Mouse (Mus musculus) neural tube, embryonic 11.5 days (tissue): ENCODE data around the gene Mycn. TPM values are rescaled to one million over a fixed set of nuclear protein-coding genes. Genes with fewer than 3 reads are reported as not detected.
A peak's percentile ranks its signal among the peaks of the same experiment; 100 is the strongest.

ENCODE experiments used
- ATAC-seq: fragments of 200-750 bp; cut with Nextera tagmentation; 2 replicates; pipeline ENCODE4 v1.8.0; 2017; ENCODE audit warnings: moderate number of reproducible peaks, mild to moderate bottlenecking, moderate TSS enrichment, moderate library complexity; ENCODE audit not compliant: insufficient read depth, low FRiP score, low TSS enrichment
- DNase-seq: peaks from one replicate; pipeline ENCODE4 v3.0.0-alpha.2; 2015; ENCODE audit warnings: low spot score
- H3K27ac ChIP-seq: fragments of 300-500 bp; sonication (generic); 2 replicates; pipeline ENCODE4 v1.5.1; 2014; ENCODE audit warnings: low read depth, mild to moderate bottlenecking, low read length
- H3K27me3 ChIP-seq: fragments of 300-500 bp; sonication (generic); 2 replicates; pipeline ENCODE4 v1.6.1; 2014; ENCODE audit warnings: mild to moderate bottlenecking, low read length, mixed read lengths; ENCODE audit not compliant: control insufficient read depth, insufficient read depth
- H3K36me3 ChIP-seq: fragments of 300-500 bp; sonication (generic); 2 replicates; pipeline ENCODE4 v1.6.1; 2014; ENCODE audit warnings: mild to moderate bottlenecking, low read length, moderate library complexity, mixed read lengths; ENCODE audit not compliant: control insufficient read depth, insufficient read depth
- H3K4me1 ChIP-seq: fragments of 300-500 bp; sonication (generic); 2 replicates; pipeline ENCODE4 v1.6.1; 2014; ENCODE audit warnings: low read length, mixed read lengths; ENCODE audit not compliant: control insufficient read depth, insufficient read depth
- H3K4me2 ChIP-seq: fragments of 300-500 bp; sonication (generic); 2 replicates; pipeline ENCODE4 v1.6.1; 2014; ENCODE audit warnings: low read depth, mild to moderate bottlenecking, moderate library complexity
- H3K4me3 ChIP-seq: fragments of 300-500 bp; sonication (generic); 2 replicates; pipeline ENCODE4 v1.5.1; 2014; ENCODE audit warnings: low read depth, low read length
- H3K9ac ChIP-seq: fragments of 300-500 bp; sonication (generic); 2 replicates; pipeline ENCODE4 v1.6.1; 2014; ENCODE audit warnings: mild to moderate bottlenecking, low read length
- H3K9me3 ChIP-seq: fragments of 300-500 bp; sonication (generic); 2 replicates; pipeline ENCODE4 v1.6.1; 2016; ENCODE audit warnings: low read length; ENCODE audit not compliant: control insufficient read depth
- WGBS: fragments of 180-500 bp; shearing (Covaris S2); extraction: QIAGEN DNeasy Blood & Tissue Kit; methylation state at CpG from one replicate; pipeline ENCODE4 v1.1.7; 2014; 5-methylcytosine and 5-hydroxymethylcytosine counted together
- polyA plus RNA-seq: library from polyadenylated mRNA; unstranded; fragments of >200 nt; fragmentation: Nextera tagmentation; extraction: Ambion mirVana; gene quantifications from 2 replicates; pipeline ENCODE4 v1.2.1, GENCODE M21; 2014

Mycn gene
- polyA plus RNA-seq, 1 experiment from 2014 or later, result 107 TPM

GRCm38 (mm10) chr12:12898356-12899126 is 43.2 kb downstream of the Mycn start:
- no peaks in the 10 kb centered on the region for H3K4me1 ChIP-seq
- no peak overlapping the region for H3K4me2 ChIP-seq
- no peak overlapping the region for H3K27ac ChIP-seq
- H3K4me3 ChIP-seq, result no peak overlapping the region
- WGBS, result 74% methylated on average over 2 of the region's 2 CpGs
- H3K36me3 ChIP-seq, result no peaks in the 10 kb centered on the region
- no peaks in the 10 kb centered on the region for H3K27me3 ChIP-seq
- ATAC-seq (no peak), DNase-seq (no peak)
- H3K9me3 ChIP-seq, result no peaks in the 10 kb centered on the region
- no peak overlapping the region for H3K9ac ChIP-seq

GRCm38 (mm10) chr12:12893986-12894385 is 47.7 kb downstream of the Mycn start:
- Histone ChIP-seq H3K36me3 (no peaks in the 10 kb centered on the region), H3K27ac (no peak overlapping the region), H3K4me3 (no peak overlapping the region), H3K9me3 (no peaks in the 10 kb centered on the region), H3K27me3 (no peaks in the 10 kb centered on the region), H3K4me2 (no peak overlapping the region), H3K9ac (no peak overlapping the region), H3K4me1 (no peaks in the 10 kb centered on the region)
- WGBS, result 88% methylated on average over 8 of the region's 8 CpGs
- no peak for DNase-seq
- no peak for ATAC-seq

DNA sequence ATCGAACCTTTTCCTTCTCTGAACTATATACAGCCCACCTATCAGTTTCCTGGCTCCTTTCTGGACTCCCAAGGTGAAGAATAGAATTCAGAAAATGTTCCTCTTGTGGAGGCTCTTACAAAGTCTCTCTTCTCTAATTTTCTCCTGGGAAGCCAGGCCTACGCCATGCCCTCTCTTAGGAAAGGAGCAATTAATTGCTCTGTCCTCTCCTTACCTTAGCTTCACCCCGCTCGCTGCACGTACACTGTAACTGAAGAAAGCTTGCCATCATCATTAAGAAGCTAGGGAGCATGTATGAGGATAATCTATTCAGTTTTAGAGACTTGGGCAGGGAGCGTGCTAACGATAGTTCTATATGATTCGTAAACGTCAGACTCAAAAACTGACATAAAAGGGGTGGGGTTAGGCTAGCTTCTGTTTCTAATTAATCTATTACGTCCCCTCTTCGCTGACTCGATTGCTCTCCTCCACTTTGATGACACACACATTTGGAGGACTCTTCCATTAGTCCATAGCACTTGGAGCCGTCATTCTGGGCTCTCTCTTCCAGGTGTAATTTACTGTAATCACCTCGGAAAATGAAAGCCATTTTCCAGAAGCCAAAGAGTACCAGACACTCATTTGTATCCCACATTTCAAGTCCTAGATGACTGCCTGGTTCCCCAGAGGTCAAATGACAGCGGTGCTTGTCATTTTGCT is 55.4 kb downstream of the Mycn start:
- no peak overlapping the region for H3K9ac ChIP-seq
- H3K4me1 ChIP-seq, result no peaks in the 10 kb centered on the region
- H3K27me3 ChIP-seq, result no peaks in the 10 kb centered on the region
- H3K27ac ChIP-seq, result no peak overlapping the region
- no peak for ATAC-seq
- H3K4me2 ChIP-seq, result no peak overlapping the region
- no peaks in the 10 kb centered on the region for H3K36me3 ChIP-seq
- no peak overlapping the region for H3K4me3 ChIP-seq
- H3K9me3 ChIP-seq, result no peaks in the 10 kb centered on the region
- WGBS, result 69% methylated on average over 15 of the region's 15 CpGs
- peak; percentile 21 for DNase-seq
